Mouse (Mus musculus): ENCODE measurements at regions not wholly inside any gene's neighbourhood (a gene's known extent, or its start where the extent isn't known, plus 50 kb on each side); places are given as distances from the start of the nearest gene placed in this dataset.

GRCm38 (mm10) chr17:80875352-80876044, 68.9 kb upstream of the Tmem178 start:
- Histone ChIP-seq H3K9me3 (ENCODE audit: control insufficient read depth, low read length) (no peaks in the 10 kb centered on the region), H3K4me1 (replicated peaks; ENCODE audit: control insufficient read depth, insufficient read depth, low read length) (no peaks in the 10 kb centered on the region), H3K36me3 (ENCODE audit: control insufficient read depth, insufficient read depth, low read length) (no peaks in the 10 kb centered on the region), H3K27me3 (replicated peaks; ENCODE audit: control insufficient read depth, insufficient read depth, low read length) (no peaks in the 10 kb centered on the region), H3K9ac (ENCODE audit: low read length) (no peak overlapping the region), H3K27ac (ENCODE audit: low read depth) (no peak overlapping the region), H3K4me3 (ENCODE audit: low read depth, low read length) (no peak overlapping the region), H3K4me2 (ENCODE audit: low read length) (no peak overlapping the region)
- DNase-seq (ENCODE audit: low spot score) (no peak), ATAC-seq (replicated peaks; ENCODE audit: low FRiP score, low TSS enrichment, low read depth) (no peak)
- WGBS, result 47% methylated on average over 7 of the region's 7 CpGs

- Histone ChIP-seq H3K9me3 (ENCODE audit: control insufficient read depth, low read length) (no peaks in the 10 kb centered on the region), H3K9ac (ENCODE audit: low read length) (no peak overlapping the region), H3K4me3 (ENCODE audit: low read depth, low read length) (no peak overlapping the region), H3K27ac (ENCODE audit: low read depth) (no peak overlapping the region), H3K4me2 (ENCODE audit: low read length) (no peak overlapping the region), H3K27me3 (replicated peaks; ENCODE audit: control insufficient read depth, insufficient read depth, low read length) (no peaks in the 10 kb centered on the region), H3K4me1 (replicated peaks; ENCODE audit: control insufficient read depth, insufficient read depth, low read length) (no peaks in the 10 kb centered on the region), H3K36me3 (ENCODE audit: control insufficient read depth, insufficient read depth, low read length) (no peaks in the 10 kb centered on the region)
- DNase-seq (ENCODE audit: low spot score) (no peak), ATAC-seq (replicated peaks; ENCODE audit: low FRiP score, low TSS enrichment, low read depth) (no peak)
- 67% methylated on average over 4 of the region's 4 CpGs for WGBS
Observed at GRCm38 (mm10) chr17:80870965-80871364, 73.5 kb upstream of the Tmem178 start.

DNA sequence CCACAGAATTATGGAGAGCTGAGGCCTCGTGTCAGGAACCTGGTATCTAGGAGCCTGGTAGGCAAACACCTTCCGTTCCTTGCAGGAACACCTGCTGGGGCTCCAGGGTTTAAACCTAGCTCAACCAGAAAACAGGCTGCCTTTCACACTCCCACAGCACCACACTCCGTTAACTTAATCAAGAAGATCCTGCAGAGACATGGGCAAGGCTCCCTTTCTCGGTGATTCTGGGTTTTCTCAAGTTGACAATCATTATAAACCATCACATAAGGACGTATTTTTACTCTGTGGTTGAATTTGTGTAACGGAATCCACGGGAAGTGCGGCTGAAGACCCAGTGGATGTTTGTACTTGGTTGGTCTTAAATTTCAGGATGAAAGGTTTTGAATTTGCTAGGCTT, 82.1 kb upstream of the Tmem178 start:
- 34% methylated on average over 8 of the region's 8 CpGs for WGBS
- no peaks in the 10 kb centered on the region for H3K9me3 ChIP-seq (ENCODE audit: control insufficient read depth, low read length)
- peak; percentile 60; the same call in 1 of the 2 replicates for ATAC-seq (replicated peaks; ENCODE audit: low FRiP score, low TSS enrichment, low read depth)

DNA sequence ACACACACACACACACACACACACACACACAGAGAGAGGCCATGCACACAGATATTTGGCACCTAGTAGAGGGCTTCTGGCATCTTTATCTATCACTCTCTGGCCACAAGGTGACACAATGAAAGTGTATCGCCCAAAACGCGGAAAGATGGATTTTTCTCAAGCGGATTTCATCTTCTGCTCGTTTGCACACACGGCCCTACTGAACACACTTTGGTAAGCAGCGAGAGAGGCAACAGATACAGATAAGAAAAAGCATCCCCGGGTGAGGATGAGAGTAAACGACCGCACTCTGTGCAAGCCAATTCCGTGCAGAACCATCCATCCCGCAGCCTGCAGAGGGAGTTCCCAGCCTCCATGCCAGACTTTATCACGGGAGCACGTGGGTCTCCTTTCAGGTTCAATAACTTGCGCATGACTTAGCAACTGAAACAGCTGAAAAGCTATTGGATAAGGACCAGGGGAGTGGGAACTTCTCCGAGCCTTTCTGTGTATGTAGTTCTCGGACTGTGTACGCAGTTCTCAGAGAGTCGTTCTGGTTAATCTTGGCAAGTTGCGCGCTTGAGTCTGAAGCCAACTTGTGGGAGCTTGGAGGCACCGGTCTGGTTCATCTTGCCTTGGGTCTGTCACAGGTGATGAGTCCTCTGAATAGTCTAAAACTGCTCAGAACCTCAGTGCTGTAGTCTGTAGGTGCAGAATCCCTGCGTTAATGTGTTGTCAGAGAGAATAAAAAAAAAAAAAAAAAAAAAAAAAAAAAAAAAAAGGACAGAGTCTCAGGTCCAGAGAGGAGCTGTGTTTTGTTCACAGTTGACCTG, 97.2 kb upstream of the Tmem178 start:
- no peaks in the 10 kb centered on the region for H3K4me1 ChIP-seq (replicated peaks; ENCODE audit: control insufficient read depth, insufficient read depth, low read length)
- 0 out of 2 replicates have a peak overlapping the region, but pooled peaks have one; percentile 11 for H3K4me2 ChIP-seq (ENCODE audit: low read length)
- H3K4me3 ChIP-seq (ENCODE audit: low read depth, low read length), result no peak overlapping the region
- no peak for DNase-seq (ENCODE audit: low spot score)
- no peak overlapping the region for H3K9ac ChIP-seq (ENCODE audit: low read length)
- no peak overlapping the region for H3K27ac ChIP-seq (ENCODE audit: low read depth)
- ATAC-seq (replicated peaks; ENCODE audit: low FRiP score, low TSS enrichment, low read depth), result no peak; the same call in 1 of the 2 replicates
- no peaks in the 10 kb centered on the region for H3K9me3 ChIP-seq (ENCODE audit: control insufficient read depth, low read length)
- no peaks in the 10 kb centered on the region for H3K36me3 ChIP-seq (ENCODE audit: control insufficient read depth, insufficient read depth, low read length)
- H3K27me3 ChIP-seq (replicated peaks; ENCODE audit: control insufficient read depth, insufficient read depth, low read length), result no peaks in the 10 kb centered on the region
- 68% methylated on average over 23 of the region's 23 CpGs for WGBS

More for the DNA sequence above, 82.1 kb upstream of the Tmem178 start:
- peak overlapping the region; percentile 43; the same call in 1 of the 2 replicates for H3K27ac ChIP-seq (ENCODE audit: low read depth)
- H3K4me2 ChIP-seq (ENCODE audit: low read length), result no peak overlapping the region
- H3K36me3 ChIP-seq (ENCODE audit: control insufficient read depth, insufficient read depth, low read length), result no peaks in the 10 kb centered on the region
- no peaks in the 10 kb centered on the region for H3K27me3 ChIP-seq (replicated peaks; ENCODE audit: control insufficient read depth, insufficient read depth, low read length)
- H3K9ac ChIP-seq (ENCODE audit: low read length), result no peak overlapping the region
- DNase-seq (ENCODE audit: low spot score), result no peak
- peaks cover 4% of the 10 kb centered on the region for H3K4me1 ChIP-seq (replicated peaks; ENCODE audit: control insufficient read depth, insufficient read depth, low read length)
- no peak overlapping the region for H3K4me3 ChIP-seq (ENCODE audit: low read depth, low read length)

DNA sequence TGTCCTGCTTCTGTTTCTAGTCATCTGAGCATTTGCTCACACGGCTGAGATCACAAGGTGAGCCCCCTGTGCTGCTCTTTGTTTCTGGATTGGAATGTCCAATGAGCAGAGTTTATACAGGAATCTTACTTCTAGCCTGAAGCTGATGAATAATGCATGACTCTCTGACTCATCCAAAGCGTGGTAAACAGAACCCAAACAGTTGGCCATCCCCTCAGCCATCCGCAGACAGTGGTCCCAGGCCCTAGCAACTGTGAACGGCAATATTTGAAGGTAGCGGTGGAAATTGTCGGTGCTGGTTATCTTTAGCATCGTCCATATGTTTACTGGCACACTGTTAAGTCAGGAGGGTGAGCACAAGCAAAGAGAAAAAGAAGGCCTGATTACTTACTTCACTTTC, 99.1 kb upstream of the Tmem178 start:
- Histone ChIP-seq H3K4me2 (ENCODE audit: low read length) (no peak overlapping the region), H3K4me3 (ENCODE audit: low read depth, low read length) (no peak overlapping the region), H3K9me3 (ENCODE audit: control insufficient read depth, low read length) (no peaks in the 10 kb centered on the region), H3K27me3 (replicated peaks; ENCODE audit: control insufficient read depth, insufficient read depth, low read length) (no peaks in the 10 kb centered on the region), H3K36me3 (ENCODE audit: control insufficient read depth, insufficient read depth, low read length) (no peaks in the 10 kb centered on the region), H3K27ac (ENCODE audit: low read depth) (no peak overlapping the region), H3K4me1 (replicated peaks; ENCODE audit: control insufficient read depth, insufficient read depth, low read length) (no peaks in the 10 kb centered on the region), H3K9ac (ENCODE audit: low read length) (no peak overlapping the region)
- DNase-seq (ENCODE audit: low spot score), result no peak
- ATAC-seq (replicated peaks; ENCODE audit: low FRiP score, low TSS enrichment, low read depth), result no peak
- WGBS, result 83% methylated on average over 7 of the region's 7 CpGs

DNA sequence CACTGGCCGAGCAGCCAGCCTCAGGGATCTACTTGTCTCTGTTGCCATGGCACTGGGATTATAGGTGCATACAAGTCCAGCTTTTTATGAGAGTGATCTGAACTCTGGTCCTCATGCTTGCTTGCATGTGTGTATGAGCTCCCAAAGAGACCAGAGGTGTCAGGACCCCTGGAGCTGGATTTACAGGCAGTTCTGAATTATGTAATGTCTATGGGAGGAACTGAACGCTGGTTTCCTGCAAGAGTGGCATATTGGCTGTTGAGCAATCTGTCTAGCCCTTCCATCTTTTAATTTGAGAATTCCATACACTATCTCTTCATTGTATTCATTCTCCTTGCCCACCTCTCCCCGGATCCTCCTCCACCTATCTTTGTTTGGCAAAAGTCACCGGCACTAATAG, 102.5 kb upstream of the Tmem178 start:
- Histone ChIP-seq H3K27me3 (replicated peaks; ENCODE audit: control insufficient read depth, insufficient read depth, low read length) (no peaks in the 10 kb centered on the region), H3K4me1 (replicated peaks; ENCODE audit: control insufficient read depth, insufficient read depth, low read length) (no peaks in the 10 kb centered on the region), H3K4me3 (ENCODE audit: low read depth, low read length) (no peak overlapping the region), H3K9me3 (ENCODE audit: control insufficient read depth, low read length) (no peaks in the 10 kb centered on the region), H3K36me3 (ENCODE audit: control insufficient read depth, insufficient read depth, low read length) (no peaks in the 10 kb centered on the region), H3K9ac (ENCODE audit: low read length) (no peak overlapping the region), H3K4me2 (ENCODE audit: low read length) (no peak overlapping the region), H3K27ac (ENCODE audit: low read depth) (no peak overlapping the region)
- 83% methylated on average over 4 of the region's 4 CpGs for WGBS
- ATAC-seq (replicated peaks; ENCODE audit: low FRiP score, low TSS enrichment, low read depth), result no peak
- DNase-seq (ENCODE audit: low spot score), result no peak

GRCm38 (mm10) chr17:80840896-80841295, 103.5 kb upstream of the Tmem178 start:
- Histone ChIP-seq H3K4me2 (ENCODE audit: low read length) (no peak overlapping the region), H3K9me3 (ENCODE audit: control insufficient read depth, low read length) (no peaks in the 10 kb centered on the region), H3K27me3 (replicated peaks; ENCODE audit: control insufficient read depth, insufficient read depth, low read length) (no peaks in the 10 kb centered on the region), H3K36me3 (ENCODE audit: control insufficient read depth, insufficient read depth, low read length) (no peaks in the 10 kb centered on the region), H3K9ac (ENCODE audit: low read length) (no peak overlapping the region), H3K27ac (ENCODE audit: low read depth) (no peak overlapping the region), H3K4me1 (replicated peaks; ENCODE audit: control insufficient read depth, insufficient read depth, low read length) (no peaks in the 10 kb centered on the region), H3K4me3 (ENCODE audit: low read depth, low read length) (no peak overlapping the region)
- 88% methylated on average over 6 of the region's 6 CpGs for WGBS
- ATAC-seq (replicated peaks; ENCODE audit: low FRiP score, low TSS enrichment, low read depth) (no peak), DNase-seq (ENCODE audit: low spot score) (no peak)

DNA sequence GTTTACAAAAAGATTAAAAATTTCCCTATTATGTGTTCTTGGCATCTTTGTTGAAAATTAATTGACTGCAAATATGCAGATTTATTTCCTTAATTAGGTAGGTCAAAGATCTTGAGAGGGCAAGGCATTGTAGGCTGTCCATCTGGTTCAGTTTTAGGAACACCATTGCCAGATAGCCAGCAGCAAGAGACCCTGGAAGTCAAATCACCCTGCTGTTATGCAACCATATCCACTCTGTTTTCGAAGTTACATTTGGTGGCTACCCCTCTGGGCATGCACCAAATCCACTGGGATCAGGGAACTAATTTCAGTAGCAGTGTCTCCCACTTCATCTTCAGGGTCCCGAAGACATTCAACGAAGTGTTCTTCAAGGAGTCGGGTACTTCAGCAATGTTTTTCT, 104.0 kb upstream of the Tmem178 start:
- 90% methylated on average over 4 of the region's 4 CpGs for WGBS
- Histone ChIP-seq H3K9me3 (ENCODE audit: control insufficient read depth, low read length) (no peaks in the 10 kb centered on the region), H3K27ac (ENCODE audit: low read depth) (no peak overlapping the region), H3K4me2 (ENCODE audit: low read length) (no peak overlapping the region), H3K4me1 (replicated peaks; ENCODE audit: control insufficient read depth, insufficient read depth, low read length) (no peaks in the 10 kb centered on the region), H3K4me3 (ENCODE audit: low read depth, low read length) (no peak overlapping the region), H3K36me3 (ENCODE audit: control insufficient read depth, insufficient read depth, low read length) (no peaks in the 10 kb centered on the region), H3K27me3 (replicated peaks; ENCODE audit: control insufficient read depth, insufficient read depth, low read length) (no peaks in the 10 kb centered on the region), H3K9ac (ENCODE audit: low read length) (no peak overlapping the region)
- DNase-seq (ENCODE audit: low spot score) (no peak), ATAC-seq (replicated peaks; ENCODE audit: low FRiP score, low TSS enrichment, low read depth) (no peak)
